Mouse (Mus musculus) gonadal fat pad, adult 2 months (tissue): ENCODE measurements around the gene Aspg. TPM values are rescaled to one million over a fixed set of nuclear protein-coding genes. Genes with fewer than 3 reads are reported as not detected.

ENCODE experiments used
- DNase-seq: peaks from one replicate; pipeline ENCODE4 v3.0.0-alpha.2; 2012; ENCODE audit warnings: low read depth
- polyA plus RNA-seq: library from polyadenylated mRNA; depleted of rRNA; stranded (reverse); fragments of >200 nt; gene quantifications from 2 replicates; pipeline ENCODE4 v1.2.3, GENCODE M21; 2012; rRNA removed

Gene Aspg
- polyA plus RNA-seq, 1 experiment: 54.1 TPM

DNA sequence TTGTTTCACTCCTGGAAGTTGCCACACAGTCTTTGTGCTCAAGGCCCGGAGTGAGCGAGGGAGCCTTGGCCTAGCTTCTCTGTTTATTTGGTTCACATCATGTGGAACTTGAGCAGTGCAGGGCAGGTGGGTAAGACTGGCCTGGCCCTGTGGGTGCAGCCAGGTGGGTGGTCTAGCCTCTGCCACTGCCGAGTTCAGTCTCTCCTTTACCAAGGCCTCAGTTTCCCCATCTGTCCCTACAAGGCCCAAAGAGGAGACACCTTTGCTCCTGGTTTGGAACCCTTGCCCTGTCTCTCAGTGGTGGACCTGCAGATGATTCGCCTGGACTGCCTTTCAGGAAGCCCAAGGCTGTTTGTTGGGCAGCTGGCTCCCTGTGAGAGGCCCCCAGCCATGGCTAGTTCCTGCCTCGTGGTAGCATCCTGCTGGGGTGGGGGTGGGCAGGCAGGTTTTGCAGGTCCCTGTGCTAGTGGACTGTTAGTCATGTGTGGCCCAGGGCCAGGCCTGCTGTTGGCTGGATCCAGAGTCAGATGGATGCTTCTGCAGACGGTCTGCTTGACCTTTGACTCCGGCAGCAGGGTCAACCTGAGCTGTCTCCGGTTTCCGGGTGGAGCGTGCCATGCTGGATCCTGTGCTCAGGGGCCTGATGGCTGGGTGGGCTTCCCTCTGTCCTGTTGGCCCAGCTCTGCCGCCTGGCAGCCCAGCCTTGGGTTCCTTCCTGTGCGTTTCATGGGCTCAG lies 44.9 kb downstream of the Aspg start:
- no peak for DNase-seq

DNA sequence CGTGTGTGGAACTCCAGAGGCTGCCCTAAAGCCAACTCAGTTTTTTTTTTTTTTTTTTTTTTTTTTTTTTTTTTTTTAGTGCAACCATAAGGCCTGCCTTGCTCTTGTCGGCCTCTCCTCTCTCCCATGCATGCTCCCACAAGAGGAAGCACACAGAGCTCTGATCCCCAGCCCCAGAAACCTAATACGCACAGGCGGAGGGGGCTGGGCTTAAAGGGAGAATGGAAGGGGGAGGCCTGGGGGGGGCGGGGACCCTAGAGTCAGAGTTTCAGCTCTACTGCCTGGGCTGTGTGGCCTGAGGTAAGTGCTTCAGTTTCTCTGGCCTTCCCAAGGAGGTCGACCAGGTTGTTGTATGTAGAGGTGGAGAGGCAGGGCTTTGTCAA lies 45.5 kb downstream of the Aspg start:
- DNase-seq: no peak

DNA sequence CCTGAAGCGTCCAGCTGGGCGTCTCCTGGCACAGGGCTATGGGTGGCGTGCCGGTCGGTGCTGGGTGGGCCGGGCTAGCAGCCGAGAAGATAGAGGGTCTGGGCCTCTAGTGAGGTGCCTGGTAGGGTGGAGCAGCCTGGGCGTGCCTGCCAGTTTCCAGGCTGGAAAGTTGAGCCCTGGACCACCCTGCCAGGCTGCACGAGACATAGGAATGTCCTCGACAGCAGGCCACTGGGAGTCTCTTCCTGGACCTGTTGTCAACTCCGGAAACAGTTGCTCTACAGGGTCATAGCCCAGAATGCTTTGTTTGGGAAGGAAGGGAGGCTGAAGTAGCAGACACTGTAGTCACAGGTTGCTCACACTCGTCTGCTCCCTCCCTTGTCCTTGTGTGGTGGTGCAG lies 47.1 kb downstream of the Aspg start:
- no peak for DNase-seq

DNA sequence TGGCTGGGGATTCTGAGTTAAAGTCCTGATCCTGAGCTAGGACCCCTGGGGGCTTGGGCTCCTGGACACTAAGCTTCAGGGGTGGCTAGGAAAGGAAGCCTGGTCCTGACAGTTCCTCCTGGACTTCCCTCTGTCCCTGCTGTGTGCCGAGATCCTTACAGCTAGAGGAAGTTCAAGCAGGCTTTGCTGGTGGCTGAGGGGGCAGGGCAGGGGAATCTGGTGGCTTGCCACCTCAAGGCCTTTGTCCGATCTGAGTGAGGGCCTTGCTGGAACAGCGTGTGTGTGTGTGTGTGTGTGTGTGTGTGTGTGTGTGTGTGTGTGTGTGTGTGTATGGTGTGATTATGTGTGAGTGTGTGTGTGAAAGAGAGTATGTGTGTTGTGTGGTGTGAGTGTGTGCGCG lies 48.0 kb downstream of the Aspg start:
- DNase-seq: no peak

DNA sequence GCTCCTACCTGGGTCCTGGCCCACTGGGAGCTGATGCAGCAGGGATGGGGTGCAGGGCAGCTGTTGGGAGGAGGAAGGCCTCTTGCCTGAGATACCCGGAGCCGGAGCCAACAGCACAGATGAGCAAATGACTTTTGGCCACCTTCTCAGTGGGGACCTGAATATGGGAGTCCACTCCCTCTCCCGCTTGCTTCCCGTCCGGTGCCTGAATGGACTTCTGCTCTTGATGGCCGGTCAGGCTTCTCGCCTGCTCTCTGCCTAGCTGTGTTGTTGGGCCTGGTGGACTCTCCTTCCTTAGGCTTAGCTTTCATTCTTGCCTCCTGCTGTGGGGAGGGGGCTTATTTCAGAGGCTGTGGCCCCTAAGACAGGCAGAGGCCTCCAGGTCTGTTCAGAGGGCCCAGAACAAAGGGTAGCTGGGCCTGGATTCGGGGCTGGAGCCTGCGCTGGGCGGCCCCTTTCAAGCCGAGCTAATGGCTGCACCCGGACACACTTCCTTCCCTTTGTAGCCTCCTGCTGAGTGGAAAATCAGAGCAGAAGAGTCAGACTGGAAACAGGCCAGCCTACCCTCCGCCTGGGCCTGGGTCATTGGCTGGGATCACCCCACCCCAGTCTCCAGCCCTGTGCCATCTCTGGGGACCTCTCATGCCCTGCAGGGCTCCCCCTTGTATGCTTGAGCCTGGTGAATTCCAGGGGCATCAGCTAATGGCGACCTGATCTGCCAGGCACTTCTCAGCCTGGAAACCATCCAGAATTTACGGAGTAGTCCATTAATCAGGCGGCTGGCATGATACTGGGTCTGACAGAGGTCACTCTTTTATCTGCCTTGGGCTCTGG lies 49.0 kb downstream of the Aspg start:
- DNase-seq: no peak

DNA sequence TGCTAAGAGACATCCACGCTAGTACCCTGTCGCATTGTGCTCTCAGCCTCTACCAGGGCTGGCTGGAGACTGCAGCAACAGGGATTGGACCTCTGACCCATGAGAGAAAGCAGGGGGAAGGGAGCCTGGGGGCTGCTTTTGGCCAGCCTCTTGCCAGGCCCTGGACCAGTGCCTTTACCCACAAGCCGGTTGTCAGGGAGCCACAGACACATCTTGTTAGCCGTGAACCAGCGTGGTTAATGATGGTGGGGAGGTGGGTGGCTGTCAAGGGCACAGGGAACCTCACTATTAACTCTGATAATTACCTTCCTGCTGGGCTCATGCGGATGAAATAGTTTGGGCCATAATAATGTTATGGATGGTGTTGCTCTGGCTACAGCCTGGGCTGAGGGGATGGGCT lies 50.3 kb downstream of the Aspg start:
- DNase-seq: no peak

DNA sequence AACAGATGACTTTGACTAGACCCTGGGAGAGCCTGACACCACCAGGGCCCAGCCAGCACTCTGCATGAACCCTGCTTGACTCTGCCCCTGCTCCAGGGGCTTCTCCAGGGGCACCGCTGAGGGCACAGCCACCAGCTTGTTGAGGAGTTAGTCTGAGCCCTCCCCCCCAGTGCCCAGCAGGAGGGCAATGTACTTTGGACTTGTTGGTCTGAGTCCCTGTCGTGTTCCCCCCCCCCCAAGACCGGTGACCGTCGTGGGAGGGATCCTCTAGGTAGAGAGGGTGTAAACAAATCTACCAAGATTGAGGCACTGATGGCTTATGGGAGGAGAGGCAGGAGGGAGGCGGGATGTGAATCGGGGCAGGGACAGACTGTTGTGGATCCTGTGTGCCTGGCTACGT lies 51.8 kb downstream of the Aspg start:
- DNase-seq: no peak

DNA sequence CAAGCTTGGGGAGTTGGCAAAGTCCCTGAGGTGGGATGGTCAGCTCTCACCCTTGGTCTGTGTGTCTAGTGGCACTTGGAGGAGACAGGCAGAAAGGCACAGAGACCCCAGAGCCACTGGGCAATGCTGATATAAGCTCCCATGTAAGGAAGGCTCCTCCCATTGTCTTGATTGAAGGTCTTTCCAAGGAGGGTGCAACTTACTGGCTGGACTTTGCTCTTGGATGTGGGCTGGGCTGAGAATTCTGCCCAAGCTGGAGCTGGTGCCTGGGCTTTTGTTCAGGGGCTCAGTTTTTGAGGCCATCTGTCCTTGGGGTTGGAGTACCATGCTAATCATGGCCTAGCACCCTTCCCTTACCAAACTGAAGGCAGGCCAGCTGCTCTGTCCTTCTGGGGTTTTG lies 52.3 kb downstream of the Aspg start:
- DNase-seq: no peak

DNA sequence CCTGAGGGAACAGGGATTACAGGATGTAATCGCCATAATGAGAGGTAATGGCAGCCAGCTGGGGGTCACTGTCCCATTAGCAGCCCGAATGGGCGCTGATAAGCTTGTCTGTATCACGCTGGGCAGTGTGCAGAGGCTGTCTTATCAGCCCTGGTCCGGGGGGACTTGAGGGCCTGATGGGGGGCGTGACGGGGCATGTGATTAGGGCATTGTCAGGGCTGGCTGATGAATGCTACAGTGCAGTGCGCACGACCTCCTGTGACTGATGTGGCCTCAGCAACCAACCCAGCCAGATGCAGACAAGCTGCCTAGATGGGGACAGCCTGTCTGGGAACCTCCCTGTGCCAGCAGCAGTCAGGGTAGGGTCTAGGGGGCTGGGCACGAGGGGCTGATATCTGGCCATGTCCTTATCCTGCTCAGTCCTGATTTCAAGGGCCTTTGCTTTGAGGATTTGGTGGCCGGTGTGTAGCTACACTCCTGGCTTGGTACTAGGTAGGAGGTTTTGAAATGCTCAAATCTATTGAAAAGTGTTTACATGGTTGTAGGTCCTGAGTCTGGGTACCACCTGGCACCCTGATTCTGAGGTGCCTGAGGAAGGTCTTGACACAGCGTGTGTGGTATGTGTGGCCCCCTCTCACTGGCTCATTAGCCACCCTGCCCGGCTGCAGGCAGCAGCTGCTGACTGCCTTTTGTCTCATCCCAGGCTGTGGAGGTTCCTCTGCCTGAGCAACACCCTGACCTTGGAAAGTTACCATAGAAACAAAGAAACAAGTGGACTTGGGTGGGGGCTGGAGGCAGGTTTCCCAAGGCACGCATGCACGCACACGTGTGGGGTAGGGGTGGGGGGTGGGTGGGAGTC lies 57.7 kb downstream of the Aspg start:
- no peak for DNase-seq

DNA sequence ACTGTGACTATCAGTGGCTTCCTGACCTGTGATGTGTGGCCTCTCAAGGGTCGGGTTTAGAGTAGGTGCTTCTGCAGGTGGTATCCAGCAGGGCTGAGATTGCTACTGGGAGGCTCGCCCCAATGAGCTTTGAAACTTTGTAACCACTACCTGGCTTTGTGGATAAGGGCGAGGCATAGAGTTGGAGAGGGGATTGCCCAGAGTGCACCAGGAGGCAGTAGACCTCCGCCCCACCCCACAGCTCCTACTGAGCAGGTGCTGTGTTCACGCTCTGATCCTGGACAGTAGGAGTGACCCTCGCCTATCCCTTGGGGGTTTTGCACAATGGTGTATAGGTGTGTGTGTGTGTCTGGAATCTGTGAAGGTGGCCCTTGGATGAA lies 58.4 kb downstream of the Aspg start:
- DNase-seq: no peak

DNA sequence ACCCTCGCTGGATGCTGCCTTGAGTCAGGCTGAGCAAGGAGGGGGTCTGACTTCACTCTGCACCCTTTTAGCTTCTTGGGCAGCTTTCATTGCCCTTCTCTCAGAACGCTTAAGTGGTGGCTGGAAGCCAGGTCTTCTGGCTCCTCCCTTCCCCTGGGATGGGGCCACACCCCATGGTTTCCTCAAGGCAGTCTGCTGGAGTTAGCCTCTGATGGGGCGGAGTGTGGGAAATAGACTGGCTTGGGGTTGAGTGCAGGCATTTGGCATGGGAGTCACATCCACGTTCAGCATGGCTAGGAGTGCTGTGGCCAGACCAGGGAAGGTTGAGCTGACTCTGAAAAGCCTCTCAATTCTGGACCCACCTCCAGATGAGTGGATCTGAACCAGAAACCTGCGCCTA lies 62.8 kb downstream of the Aspg start:
- DNase-seq: no peak

DNA sequence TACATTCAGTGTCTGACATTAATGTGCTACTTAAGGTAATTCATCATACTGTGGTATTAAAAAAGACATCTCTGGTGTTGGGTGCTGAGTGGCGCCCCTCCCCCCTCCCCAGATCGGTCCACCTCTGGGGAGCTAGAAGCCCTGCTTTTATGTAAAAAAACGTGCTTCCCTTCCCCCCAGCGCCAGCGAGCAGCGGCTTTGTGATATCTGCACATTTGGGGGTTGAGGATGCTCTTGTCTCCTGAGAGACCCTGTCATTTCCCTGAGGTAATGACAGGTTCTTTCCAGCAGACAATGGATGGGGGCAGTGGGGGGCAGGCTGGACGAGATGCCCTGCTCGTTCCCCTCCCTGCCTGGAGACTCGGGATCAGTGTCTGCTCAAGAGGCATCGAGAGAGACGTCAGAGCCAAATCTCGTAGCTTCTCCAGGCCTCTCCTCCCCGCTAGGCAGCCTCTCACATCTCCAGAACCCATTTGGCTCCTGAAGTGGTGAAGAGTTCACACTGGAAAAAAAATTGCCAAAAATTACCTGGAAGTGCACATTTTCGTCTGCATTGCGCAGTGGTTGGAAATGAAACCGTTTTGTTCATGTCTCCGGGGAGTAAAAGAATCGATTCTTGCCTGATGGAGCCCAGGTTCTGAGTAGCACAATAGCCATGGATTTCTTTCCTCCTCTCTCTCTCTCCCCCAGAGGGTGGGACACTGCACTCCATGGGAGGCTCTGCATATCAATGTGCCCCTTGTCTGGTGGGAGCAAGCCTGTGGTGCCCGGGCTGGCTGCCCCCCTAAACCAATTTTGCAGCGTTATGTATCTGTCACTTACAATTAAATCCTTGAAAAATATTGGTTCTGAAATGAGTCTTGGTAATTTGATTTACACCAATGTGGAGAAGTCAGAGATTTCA lies 64.4 kb downstream of the Aspg start:
- no peak for DNase-seq

DNA sequence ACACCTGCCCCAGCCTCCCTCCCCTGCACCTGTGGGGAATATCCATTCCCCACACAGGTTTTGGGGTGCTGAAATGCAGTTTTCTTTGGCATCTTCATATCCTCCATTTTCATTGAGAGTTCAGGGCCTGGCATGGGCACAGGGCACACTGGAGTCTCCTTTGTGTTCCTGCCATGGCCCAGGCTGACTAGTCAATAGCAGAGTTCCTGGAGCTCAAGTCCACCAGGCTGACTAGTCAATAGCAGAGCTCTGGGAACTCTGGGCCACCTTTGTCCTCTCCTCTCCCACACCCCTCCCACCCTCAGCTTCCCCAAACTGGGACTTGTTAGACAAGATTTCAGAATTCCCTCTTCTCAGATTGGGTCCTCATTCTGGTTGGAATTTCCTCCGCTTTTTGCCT lies 65.2 kb downstream of the Aspg start:
- DNase-seq: no peak

DNA sequence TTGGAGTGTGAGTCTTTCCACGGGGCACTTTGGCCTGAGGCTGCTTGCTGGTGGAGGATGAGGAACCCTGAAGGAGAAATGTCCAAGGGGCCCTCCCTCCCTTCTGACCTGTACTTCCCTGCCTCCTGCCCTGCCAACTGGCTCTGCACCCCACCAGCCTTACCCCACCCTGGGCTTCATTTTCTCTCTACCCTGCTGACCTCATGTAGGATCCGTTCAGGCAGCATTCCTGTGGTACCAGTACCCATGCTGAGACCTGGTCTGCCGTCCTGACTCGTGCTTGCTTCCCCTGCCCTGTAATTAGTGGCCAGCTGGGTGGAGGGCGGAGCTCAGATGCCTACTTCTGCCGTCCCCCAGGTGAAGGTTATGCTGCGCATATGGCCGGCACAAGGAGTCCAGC lies 65.7 kb downstream of the Aspg start:
- DNase-seq: no peak

Other genes with a start within 250 kb of the Aspg start
- 27.8 and 33.5 TPM in 2 replicates for gene Ppp1r13b, start 198.6 kb upstream of the Aspg start, polyA plus RNA-seq
- 50.1 and 87.7 TPM in 2 replicates for gene Atp5mpl, start 139.7 kb upstream of the Aspg start, polyA plus RNA-seq
- 0.04 and 0.16 TPM in 2 replicates for gene Tdrd9, start 135.1 kb upstream of the Aspg start, polyA plus RNA-seq
- not detected in 2 replicates for gene Rd3l, start 125.4 kb upstream of the Aspg start, polyA plus RNA-seq
- 8.8 and 10.5 TPM in 2 replicates for gene Kif26a, start 39.5 kb downstream of the Aspg start, polyA plus RNA-seq